Mouse (Mus musculus): ENCODE measurements around the gene Spo11. TPM values are rescaled to one million over a fixed set of nuclear protein-coding genes. Genes with fewer than 3 reads are reported as not detected.
A peak's percentile ranks its signal among the peaks of the same experiment; 100 is the strongest.

The Spo11 gene
- total RNA-seq, 2 experiments from 2014 or later = not detected

- no peak for ATAC-seq (replicated peaks; ENCODE audit: poor library complexity, severe bottlenecking)
Observed at GRCm38 (mm10) chr2:172951976-172952375, 25.5 kb upstream of the Spo11 start.

- ATAC-seq (replicated peaks; ENCODE audit: poor library complexity, severe bottlenecking) = no peak
Observed at GRCm38 (mm10) chr2:172958579-172958978, 18.9 kb upstream of the Spo11 start.

- no peak for ATAC-seq (replicated peaks; ENCODE audit: poor library complexity, severe bottlenecking)
Observed at GRCm38 (mm10) chr2:172959006-172959768, 18.3 kb upstream of the Spo11 start.

- ATAC-seq (replicated peaks; ENCODE audit: poor library complexity, severe bottlenecking) = no peak
Observed at GRCm38 (mm10) chr2:172960350-172960749, 17.1 kb upstream of the Spo11 start.

- no peak for ATAC-seq (replicated peaks; ENCODE audit: poor library complexity, severe bottlenecking)
Observed at GRCm38 (mm10) chr2:172961211-172961610, 16.3 kb upstream of the Spo11 start.

- ATAC-seq (replicated peaks; ENCODE audit: poor library complexity, severe bottlenecking) = no peak
Observed at GRCm38 (mm10) chr2:172965249-172965648, 12.3 kb upstream of the Spo11 start.

GRCm38 (mm10) chr2:172966480-172966879, 11.0 kb upstream of the Spo11 start:
- ATAC-seq (replicated peaks; ENCODE audit: poor library complexity, severe bottlenecking) = peak; percentile 95

- no peak for ATAC-seq (replicated peaks; ENCODE audit: poor library complexity, severe bottlenecking)
Observed at GRCm38 (mm10) chr2:172971865-172972264, 5.6 kb upstream of the Spo11 start.

- ATAC-seq (replicated peaks; ENCODE audit: poor library complexity, severe bottlenecking) = no peak
Observed at GRCm38 (mm10) chr2:172973806-172974565, 3.5 kb upstream of the Spo11 start.

- ATAC-seq (replicated peaks; ENCODE audit: poor library complexity, severe bottlenecking) = no peak
Observed at GRCm38 (mm10) chr2:172974701-172975100, 2.8 kb upstream of the Spo11 start.

GRCm38 (mm10) chr2:172975159-172975558, 2.3 kb upstream of the Spo11 start:
- no peak for ATAC-seq (replicated peaks; ENCODE audit: poor library complexity, severe bottlenecking)

- ATAC-seq (replicated peaks; ENCODE audit: poor library complexity, severe bottlenecking) = peak; percentile 51
Observed at GRCm38 (mm10) chr2:172976661-172977238, 750 bp upstream of the Spo11 start.

GRCm38 (mm10) chr2:172978131-172978633, 682 bp downstream of the Spo11 start:
- ATAC-seq (replicated peaks; ENCODE audit: poor library complexity, severe bottlenecking) = no peak

GRCm38 (mm10) chr2:172979666-172980345, 2.3 kb downstream of the Spo11 start:
- ATAC-seq (replicated peaks; ENCODE audit: poor library complexity, severe bottlenecking) = no peak

GRCm38 (mm10) chr2:172982776-172983561, 5.5 kb downstream of the Spo11 start:
- ATAC-seq (replicated peaks; ENCODE audit: poor library complexity, severe bottlenecking) = no peak

- no peak for ATAC-seq (replicated peaks; ENCODE audit: poor library complexity, severe bottlenecking)
Observed at GRCm38 (mm10) chr2:172990161-172990560, 12.7 kb downstream of the Spo11 start.

- peak; percentile 46 for ATAC-seq (replicated peaks; ENCODE audit: poor library complexity, severe bottlenecking)
Observed at GRCm38 (mm10) chr2:172996207-172996606, 18.7 kb downstream of the Spo11 start.

GRCm38 (mm10) chr2:172997748-172998147, 20.2 kb downstream of the Spo11 start:
- ATAC-seq (replicated peaks; ENCODE audit: poor library complexity, severe bottlenecking) = no peak

- no peak for ATAC-seq (replicated peaks; ENCODE audit: poor library complexity, severe bottlenecking)
Observed at GRCm38 (mm10) chr2:172998478-172998877, 21.0 kb downstream of the Spo11 start.
